Mouse (Mus musculus): Measurements from ENCODE around the gene Cldnd1.

DNA sequence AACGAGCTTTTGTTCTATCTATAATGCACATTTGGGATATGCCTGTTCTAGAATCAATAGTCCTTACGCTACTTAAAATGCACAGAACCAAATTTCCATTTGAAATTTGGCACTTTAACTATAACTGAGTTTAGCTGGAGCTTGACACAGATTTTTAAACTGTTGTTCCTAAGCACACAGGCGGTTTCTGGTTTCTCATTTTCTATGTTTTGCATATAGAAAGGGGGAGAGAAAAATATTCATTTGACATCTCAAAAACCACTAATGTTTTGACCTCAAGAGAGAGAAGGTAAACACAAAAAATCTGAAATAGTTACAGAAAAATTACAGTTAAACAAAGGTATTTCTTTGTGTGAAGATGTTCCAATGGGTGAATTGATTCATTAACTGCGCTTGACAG, 18.2 kb upstream of the Cldnd1 start:
- TF ChIP-seq CTCF (IDR thresholded peaks at IDR 0.05; ENCODE audit: borderline replicate concordance, insufficient read depth, low read length) = no peak
- no peak for TF ChIP-seq POLR2A (IDR thresholded peaks at IDR 0.05; ENCODE audit: low read depth, low read length)
